Mouse (Mus musculus): ENCODE data around the gene Pde4d. TPM values are rescaled to one million over a fixed set of nuclear protein-coding genes. Genes with fewer than 3 reads are reported as not detected.
A peak's percentile ranks its signal among the peaks of the same experiment; 100 is the strongest.

The Pde4d gene
- polyA plus RNA-seq, 2 experiments from 2014 or later, result 5.5 to 7.3 TPM

DNA sequence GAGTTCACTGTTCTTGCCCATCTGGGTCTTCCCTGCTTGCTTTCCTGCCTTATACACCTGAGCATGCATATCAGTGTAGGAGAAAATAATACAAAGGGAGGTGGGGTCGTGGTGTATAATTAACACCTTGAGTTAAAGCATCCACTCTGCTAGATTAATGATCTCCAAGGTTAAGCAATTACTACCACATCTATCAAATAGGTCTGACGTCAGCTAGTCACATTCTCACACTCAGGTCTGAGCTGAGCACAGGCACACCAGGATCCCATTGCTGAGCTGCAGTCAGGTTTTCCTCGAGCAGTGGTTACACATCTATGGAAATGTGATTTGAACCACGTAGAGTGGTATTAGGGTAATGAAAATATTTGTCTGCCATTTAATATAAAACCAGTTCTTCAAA, 1348.9 kb downstream of the Pde4d start:
- no peak for ATAC-seq

DNA sequence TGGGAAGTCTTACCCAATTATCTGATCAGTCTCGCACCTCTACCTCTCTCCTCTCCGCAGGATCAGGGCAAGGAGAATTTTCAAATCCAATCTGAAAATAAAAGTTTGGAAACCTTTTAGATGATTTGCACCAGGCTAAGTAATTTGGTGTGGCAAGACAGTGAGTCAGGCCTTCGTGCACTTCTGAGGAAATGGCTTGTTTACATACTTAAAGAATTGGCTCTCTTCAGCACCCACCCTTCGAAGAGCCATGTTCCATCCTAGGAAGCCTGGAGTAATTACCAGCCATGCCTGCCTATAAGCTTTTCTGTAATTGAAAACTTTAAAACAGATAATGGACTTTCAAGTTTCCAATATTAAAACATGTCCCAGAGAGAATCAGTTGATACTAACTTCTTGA, 1352.5 kb downstream of the Pde4d start:
- ATAC-seq, result no peak

DNA sequence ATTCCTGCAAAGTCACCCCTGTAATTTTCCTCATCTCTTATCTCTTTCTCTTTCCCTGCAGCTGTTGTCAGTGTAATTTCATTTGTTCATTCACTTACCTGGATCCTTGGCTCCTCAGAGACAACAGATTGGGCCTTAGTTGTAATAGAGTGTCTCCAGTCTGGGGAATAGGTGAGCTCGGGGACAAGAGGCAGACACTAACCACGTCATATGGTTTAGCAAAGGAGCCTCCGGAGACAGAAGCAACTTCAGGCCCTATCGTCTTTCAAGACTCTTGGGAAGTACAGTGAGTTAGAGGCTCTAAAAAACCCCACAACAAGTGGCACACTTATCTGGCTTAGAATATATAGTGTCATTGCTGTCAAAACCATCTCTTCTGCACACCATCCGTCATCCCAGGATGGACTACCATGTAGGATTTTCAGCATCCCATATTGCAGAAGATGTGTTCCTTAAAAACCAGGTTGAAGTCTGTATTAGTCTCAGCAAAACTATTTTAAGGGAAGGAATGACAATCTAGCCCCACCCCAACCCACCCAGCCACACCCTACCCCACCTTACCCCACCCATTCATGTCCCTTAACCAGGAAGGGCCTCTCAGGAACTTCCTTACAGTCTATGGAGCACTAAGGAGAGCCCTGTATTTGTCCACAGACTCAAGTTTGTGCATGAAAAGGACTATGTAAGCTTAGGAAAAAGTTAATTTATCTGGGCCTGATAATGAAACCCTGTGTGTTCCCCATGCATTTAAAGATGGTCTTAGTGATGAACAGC, 1356.6 kb downstream of the Pde4d start:
- no peak for ATAC-seq

DNA sequence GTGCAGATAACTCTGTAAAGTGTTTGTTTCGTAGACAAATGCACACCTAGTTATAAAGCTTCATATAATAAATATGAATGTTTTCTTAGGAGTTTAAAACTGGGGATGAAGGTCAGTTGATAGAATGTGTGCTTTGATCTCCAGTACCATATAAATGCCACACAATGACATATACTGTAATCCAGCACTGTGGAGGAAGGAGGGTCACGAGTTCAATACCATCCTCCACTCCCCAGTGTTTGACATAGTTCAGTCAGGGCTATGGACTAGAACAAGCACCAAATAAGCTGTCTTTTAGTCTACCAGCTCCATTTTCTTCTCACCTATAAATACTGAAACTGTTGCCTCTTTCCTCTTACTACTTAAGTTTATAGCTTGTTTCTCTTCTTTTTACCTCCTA, 1357.3 kb downstream of the Pde4d start:
- no peak for ATAC-seq

DNA sequence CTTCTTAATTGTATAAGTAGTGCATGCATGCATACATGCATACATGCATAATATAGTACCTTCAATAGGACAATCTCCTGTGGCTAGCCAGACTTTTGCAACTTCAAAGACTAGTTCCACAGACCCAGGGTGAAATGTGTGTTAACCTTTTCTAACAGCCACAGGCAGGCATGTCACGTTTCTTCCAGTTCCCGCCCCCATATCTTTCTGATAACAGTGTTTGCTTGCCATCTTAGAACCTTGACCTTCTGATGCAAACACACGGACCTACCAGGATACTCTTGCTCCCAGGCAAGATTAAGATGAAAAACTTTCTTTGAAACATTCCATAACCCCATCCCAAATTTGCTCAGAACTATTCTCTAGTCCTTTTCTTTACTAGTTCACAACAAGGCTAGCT, 1357.7 kb downstream of the Pde4d start:
- ATAC-seq, result no peak

DNA sequence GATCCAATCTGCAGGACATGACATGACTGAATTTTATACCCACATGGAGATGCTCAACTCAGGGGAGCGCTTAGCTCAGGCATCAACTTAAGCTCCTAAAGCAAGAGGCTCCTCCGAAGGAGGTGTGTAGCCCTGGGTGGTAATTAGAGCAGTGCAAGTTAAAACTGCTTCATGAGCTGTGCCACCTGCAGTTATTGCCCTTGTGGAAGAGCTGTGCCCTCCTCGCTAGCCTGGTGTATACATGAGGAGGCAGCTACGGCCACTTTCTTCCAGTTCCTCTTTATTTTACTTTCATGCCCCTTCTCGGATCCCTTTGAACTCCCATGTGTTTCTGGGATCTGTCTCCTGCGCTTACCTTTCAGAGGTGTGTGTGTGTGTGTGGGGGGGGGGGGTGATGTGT, 1358.3 kb downstream of the Pde4d start:
- ATAC-seq, result no peak

DNA sequence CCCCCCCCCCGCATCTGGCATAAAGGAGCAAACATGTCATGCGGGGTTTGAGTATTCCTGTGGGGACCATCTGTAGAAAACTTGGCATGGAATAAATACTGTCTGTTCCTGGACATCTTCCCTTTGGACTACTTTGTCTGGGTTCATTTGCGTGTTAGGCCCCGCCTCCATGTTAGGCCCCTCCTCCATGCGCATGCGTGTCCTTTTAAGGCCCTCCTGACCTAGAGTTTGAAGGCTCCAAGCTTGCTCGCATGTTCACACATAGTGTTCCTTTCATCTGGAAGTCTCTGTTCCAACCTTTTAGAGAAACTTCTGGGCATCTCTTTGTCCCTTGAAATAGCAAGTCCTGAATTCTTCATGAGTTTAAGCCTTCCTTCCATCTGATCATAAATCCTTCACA, 1359.2 kb downstream of the Pde4d start:
- no peak for ATAC-seq

DNA sequence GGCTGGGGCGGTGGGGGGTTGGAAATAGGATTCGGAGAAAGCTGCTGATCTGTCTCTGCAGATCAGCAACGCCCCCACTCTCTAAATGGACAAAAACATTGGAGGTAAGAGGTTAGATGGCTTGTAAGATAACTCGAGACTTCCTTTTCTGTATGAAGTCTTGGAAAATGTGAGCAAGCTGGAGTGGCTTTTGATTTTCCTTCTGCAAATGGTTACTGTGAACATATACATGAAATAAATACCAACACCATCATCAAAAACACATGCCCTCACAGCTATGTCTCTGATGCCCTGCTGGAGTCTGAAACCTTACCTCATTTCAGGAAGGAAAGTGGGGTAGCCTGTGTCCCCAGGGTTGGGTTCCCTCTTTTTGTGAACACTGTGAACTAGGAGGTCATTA, 1359.9 kb downstream of the Pde4d start:
- peak; percentile 26 for ATAC-seq

DNA sequence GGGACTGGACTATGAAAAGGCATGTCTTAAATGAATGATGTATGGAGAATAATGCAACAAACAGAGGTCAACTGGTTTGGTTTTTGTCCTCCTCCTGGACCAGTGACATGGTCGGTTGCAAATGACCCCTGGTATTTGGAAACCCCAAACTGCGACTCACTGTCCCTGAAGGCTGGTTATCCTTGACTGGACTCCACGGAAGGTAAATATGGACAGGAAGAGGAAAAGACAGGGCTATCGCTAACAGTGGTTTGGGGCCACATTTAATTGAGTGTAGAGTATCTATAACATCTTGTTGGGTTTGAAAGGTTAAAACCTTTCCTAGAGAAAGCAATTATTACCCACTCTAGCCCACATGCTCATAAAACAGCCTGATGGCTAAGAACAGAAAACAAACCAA, 1364.2 kb downstream of the Pde4d start:
- ATAC-seq, result no peak

DNA sequence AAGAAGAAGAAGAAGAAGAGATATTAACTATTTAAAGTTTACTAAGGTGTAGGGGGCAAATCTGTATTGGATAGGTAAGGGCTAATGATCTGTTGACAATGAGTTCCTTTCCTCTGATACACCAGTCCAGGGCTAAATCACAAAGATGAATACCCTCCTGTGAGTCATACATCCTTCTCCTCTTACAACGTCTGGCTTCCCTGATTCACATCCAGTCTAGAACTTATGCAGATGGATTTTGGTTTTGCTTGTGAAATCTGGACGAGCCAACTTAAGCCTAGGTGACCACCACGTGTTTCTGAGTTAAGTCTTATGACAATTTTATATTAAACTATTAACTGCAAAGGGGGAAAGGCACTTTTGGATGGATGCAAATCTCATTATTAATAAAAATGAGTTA, 1369.3 kb downstream of the Pde4d start:
- no peak for ATAC-seq

DNA sequence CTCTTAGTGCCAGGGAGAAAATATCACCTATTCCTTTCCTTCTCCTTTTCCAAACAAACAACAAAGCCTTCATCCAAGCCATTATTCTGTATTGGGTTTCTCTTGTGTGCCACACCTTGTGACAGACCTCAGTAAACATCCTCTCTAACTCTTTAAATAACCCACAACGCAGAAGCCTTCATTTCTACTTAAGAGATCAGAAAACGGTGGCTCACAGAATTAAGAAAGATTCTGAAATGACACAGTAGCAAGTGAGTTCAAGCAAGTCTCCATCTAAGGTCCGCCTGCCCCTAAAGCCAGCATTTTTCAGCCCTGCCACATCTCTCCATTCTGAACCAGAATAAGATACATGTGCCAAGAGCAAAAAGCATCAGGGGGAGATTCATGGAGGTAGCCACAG, 1370.4 kb downstream of the Pde4d start:
- ATAC-seq, result no peak

DNA sequence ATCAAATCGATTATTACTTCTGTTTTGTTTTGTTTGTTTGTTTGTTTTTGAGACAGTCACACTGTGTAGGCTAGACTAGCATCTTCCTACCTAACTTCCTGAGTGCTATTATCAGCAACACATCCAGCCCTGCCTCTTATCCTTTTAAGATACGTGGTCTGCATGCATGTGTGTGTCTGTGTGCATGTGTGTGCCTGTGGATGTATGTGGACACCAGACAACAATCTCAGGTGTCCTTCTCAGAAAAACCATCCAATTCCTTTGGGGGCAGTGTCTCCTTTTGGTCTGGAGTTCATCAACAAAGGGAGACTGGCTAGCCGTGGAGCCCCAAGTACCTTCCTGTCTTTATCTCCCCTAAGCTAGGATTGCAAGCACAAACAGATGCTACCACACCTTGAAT, 1371.1 kb downstream of the Pde4d start:
- no peak for ATAC-seq

DNA sequence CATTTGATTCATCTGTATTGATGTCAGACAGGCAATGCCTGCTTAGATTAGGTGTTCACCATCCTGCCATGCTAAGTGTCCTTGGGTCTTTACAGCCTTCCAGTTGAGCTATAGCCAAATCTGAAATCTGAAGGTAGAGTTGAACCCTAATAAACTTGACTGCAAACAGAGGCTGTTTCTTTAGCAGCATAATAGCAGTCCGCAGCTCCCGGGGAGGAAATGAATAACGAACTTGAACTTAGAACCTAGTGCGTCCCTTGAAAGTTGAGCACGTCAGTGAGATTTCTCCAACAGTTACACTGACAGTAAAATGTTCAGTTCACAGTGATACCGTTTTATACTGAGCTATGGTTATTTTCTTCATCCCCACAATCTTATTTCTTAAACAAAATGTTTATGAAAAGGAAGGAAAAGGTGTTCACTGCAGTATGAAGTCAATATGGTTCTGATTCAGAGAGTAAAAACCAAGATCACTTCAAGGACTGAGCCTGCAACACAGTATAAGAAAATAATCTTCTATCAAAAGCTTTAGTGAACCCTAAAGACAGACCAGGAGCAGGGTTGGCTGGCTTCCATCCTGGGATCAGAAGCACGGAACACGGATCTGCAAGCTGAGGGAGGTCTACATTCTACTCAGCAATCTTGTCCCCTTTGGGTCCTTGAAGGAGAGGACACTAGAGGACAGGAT, 1372.1 kb downstream of the Pde4d start:
- peak; percentile 33 for ATAC-seq

DNA sequence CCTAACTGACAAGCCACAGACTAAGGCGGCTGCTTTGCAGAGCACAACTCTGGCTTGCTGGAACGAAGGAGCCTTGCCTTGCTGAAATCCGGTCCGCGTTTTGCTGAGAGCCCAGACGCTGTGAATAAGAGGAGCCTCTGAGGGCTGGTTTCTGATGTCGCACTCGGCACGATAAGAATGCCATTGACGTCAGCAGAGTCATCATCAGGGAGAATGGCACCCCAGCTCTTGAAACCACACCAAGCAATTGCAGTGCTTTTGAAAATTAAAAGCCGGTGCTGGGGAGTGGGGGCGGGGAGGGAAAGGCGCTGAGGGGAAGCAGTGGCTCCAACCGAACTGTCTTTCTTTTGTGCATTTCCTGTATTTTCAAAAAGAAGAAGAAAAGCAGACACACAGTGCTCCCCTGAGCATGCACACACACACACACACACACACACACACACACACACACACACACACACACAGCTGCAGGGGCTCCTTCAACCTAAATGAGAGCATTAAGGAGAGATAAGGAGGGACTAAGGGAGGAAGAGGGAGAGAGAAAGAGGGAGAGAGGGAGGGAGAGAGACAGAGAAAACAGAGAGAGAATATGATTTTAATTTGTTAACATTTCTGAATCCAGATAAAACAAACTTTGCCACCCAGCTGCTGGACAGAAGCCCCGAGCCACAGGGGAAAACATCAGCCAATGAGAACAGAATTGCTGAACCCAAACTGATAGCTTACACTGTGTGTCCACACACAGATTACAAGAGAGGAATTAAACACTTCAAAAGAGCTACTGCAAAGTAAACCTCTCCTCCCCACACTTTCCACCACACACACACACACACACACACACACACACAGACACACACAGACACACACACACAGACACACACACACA, 1372.9 kb downstream of the Pde4d start:
- ATAC-seq, result peak; percentile 92

DNA sequence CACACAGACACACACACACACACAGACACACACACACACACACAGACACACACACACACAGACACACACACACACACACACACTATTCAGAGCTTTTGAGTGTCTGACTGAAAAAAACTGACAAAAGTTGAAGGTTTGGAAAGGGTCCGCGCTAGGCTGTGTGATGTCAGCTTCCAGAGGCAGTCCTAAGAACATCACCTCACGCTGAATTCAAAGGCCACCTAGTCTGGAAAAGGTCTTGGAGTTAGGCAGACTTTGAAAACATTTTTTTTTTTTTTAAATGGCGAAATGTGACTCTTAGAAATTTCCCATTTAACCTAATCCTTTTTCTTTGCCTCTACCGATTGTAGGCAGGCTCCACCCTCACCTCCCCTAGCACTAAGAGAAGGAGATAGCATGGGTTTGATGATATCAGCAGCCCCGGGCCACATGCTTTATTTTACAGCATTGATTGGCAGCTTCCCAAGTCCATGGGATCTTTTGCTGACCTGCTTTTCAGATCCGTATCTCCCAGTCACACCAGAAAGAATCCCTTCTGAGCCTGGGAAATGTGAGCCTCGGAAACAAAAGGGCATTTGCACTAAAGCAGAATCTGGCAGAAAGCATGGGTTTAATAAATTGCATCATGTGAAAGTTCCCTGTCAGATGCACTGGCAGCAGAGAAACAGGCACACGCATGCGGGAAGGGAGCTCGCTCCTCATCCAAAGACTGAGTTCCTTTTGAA, 1373.7 kb downstream of the Pde4d start:
- ATAC-seq, result no peak

DNA sequence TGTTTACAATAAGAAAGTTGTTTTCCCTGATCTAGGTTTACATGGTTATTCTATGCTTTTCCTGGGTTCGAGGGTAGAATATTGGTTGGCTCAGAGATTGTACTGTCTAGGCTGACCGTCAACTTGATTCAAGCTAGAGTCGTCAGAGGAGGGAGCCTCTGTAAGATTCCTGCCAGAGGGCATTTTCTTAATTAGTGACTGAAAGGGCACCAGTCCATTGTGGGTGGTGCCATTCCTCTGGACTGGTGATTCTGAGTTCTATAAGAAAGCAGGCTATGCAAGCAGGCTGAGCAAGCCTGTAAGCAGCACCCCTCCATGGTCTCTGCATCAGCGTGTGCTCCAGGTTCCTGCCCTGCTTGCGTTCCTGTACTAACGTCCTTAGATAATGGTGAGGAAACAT, 1376.1 kb downstream of the Pde4d start:
- no peak for ATAC-seq

DNA sequence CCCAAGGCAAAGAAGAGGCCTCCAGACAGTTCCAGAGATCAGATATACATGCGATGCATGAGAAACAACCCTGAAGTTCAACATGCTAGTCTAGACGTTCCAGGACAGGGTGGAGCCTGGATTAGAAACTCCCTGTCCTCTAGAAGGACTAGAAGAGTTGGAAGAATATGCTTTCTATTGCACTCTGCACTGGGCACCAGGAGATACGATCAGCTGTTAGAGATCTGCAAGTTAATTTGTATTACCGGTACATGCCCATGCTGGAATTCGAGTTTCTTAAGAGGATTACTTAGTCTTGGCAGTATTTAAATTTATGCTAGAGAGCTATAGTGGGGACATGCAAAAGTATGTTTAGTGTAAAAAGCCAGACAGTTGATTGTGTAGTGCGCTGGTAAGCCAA, 1377.6 kb downstream of the Pde4d start:
- no peak for ATAC-seq

DNA sequence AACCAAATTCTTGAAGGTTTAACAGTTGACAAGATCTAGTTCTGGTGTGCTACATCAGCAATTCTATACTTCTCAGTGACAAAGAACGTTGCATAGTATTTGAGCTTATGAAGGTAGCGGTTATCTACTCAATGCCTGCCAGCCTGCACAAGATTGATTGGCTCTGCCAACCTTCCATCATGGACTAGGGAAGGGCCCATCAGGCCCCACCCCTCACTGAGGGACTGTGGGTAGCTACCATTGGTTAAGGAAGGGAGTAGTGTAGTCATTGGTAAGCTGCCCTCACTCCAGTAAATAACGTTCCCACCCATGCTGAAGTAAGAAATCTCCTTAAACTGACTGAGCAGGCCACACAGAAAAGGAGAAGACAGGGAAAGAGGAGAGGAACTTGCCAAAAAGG, 1378.2 kb downstream of the Pde4d start:
- no peak for ATAC-seq

DNA sequence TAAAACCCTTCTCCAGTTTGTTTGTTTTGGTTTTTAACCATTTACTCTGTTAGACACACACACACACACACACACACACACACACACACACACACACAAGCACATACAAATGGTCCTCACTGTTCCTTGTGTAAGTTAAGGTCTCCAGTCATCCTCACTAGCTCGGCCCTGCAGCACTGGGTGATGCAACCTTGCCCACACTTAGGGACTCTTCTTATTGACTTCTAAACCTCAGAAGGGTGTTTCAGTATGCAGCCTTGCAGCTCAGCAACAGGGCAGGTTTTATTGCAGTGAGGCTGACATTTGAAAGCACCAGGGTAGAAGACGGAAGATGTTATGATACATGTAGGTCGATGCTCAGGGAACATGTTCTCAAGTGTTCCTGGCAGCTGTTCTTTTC, 1379.7 kb downstream of the Pde4d start:
- ATAC-seq, result no peak

DNA sequence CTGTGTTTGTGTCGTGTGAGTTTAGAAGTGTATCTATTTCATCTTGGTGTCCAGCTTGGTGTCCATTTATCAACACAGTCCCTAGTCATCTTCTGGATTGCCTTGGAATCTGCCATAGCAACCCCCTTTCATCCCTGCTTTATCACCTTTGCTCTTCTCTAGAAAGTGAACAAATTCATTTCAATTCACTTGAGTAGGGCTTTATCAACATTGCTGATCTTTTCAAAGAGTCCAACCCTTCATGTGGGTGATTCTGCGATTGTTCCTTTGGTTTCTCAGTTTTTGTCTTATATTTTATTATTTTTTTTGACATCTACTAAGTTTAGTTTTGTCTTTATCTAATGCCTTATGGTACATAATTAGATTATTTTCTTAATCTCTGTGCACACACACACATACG, 1385.2 kb downstream of the Pde4d start:
- no peak for ATAC-seq

DNA sequence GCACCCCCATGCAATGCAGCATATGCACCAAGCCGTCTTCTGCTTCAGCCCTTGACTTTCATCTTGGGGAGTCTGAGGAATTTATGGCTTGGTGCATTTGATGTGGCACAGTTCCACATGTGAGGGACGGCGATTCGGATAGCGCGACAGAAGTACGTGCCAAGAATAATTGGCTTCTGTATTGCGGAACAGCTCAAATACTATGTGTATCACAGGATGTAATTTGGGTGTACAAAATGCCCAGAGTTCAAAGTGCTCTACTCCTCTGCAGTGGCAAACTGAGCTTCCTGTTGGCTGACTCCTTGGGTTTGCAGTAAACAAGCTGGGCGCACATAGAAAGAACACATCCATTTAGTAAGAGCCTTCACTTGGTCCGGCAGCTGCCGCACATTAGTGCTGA, 1387.7 kb downstream of the Pde4d start:
- peak; percentile 96 for ATAC-seq

DNA sequence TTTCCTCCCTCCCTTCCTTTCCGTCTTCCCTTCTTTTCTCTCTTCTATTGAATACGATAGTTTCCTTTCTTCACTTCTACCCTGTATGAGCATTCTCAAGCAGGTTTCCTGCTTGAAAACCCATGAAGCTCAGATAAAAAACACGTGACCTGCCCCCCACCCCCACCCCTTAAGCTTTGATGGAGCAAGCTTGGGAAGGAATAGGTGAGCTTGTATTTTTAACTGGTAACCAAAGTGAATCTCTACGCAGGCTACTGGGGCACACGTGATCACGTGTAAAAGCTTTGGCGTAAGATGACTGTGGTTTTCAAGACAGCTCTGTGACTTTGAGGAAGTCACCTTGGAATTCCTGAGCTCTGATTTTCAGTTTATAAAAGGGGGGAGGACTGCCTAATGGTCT, 1388.2 kb downstream of the Pde4d start:
- peak; percentile 50 for ATAC-seq

DNA sequence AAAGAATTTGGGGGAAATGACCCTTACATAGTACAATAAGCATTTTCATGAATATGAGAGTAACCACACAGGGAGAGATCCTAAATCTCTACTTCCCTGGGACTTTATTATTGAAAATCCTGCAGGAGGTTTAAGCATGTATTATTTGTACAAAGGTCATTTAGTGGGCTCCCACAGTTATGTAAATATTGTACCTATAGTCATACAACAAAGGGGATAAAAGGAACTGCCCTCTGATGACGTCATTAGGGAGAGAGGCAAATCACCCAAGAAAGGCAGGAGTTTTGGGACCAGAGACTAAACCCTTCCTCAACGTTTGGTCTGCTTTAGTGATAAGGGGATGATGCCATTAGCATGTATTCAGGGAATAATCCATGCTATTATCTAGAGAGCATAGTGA, 1390.5 kb downstream of the Pde4d start:
- ATAC-seq, result no peak

Measured in CD4-positive, CD25-positive, alpha-beta regulatory T cell, adult 4 months (primary cell).